Mouse (Mus musculus): Measurements from ENCODE around the gene Nr2e3.

DNA sequence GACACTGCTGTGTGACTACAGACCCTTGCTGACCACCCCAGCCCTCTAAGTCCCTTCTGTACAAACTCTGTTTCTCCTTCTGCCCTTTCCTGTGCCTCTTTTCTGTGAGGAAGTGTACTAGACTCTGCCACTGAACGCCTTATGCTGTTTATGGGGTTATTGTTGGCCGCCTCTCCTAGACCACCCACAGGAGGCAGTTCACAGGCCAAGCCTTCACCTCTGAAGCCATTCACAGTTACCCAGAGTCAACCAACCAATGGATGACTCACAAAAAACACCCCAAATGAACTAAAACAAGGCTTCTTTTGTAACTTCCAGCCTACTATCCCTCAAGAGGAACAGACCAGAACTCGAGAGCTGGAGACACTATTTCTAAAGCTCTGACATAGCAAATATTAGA lies 41.0 kb upstream of the Nr2e3 start:
- TF ChIP-seq CTCF (IDR thresholded peaks at IDR 0.05; ENCODE audit: borderline replicate concordance, control insufficient read depth, extremely low read depth, insufficient read depth, low read length, poor library complexity) (no peak), POLR2A (IDR thresholded peaks at IDR 0.05; ENCODE audit: control insufficient read depth, extremely low read depth, insufficient read depth, low read length, poor library complexity) (no peak)

Data from thymus, adult 2 months (tissue).